Mouse (Mus musculus) intestine, embryonic 14.5 days (tissue): ENCODE measurements at regions not wholly inside any gene's neighbourhood (a gene's known extent, or its start where the extent isn't known, plus 50 kb on each side); places are given as distances from the start of the nearest gene placed in this dataset.

Experiments
- ATAC-seq: fragments of 200-750 bp; cut with Nextera tagmentation; replicated peaks from 2 replicates; pipeline ENCODE4 v1.8.0; 2017; ENCODE audit warnings: low read depth, moderate number of reproducible peaks, moderate TSS enrichment, moderate library complexity; ENCODE audit not compliant: low FRiP score, low TSS enrichment
- DNase-seq: peaks from one replicate; pipeline ENCODE4 v3.0.0-alpha.2; 2018; ENCODE audit warnings: low spot score
- H3K27ac ChIP-seq: fragments of 300-500 bp; sonication (generic); 2 replicates; pipeline ENCODE4 v1.5.1; 2014; ENCODE audit warnings: low read depth, mild to moderate bottlenecking, control low read depth
- H3K27me3 ChIP-seq: fragments of 300-500 bp; sonication (generic); replicated peaks from 2 replicates; pipeline ENCODE4 v1.6.1; 2014; ENCODE audit warnings: low read length, control low read depth; ENCODE audit not compliant: control insufficient read depth, insufficient read depth
- H3K36me3 ChIP-seq: fragments of 300-500 bp; sonication (generic); 2 replicates; pipeline ENCODE4 v1.6.1; 2014; ENCODE audit warnings: low read length, control low read depth; ENCODE audit not compliant: control insufficient read depth, insufficient read depth
- H3K4me1 ChIP-seq: fragments of 300-500 bp; sonication (generic); replicated peaks from 2 replicates; pipeline ENCODE4 v1.6.1; 2014; ENCODE audit warnings: low read length, control low read depth, mixed read lengths; ENCODE audit not compliant: control insufficient read depth, insufficient read depth
- H3K4me2 ChIP-seq: fragments of 300-500 bp; sonication (generic); 2 replicates; pipeline ENCODE4 v1.6.1; 2014; ENCODE audit warnings: low read length
- H3K4me3 ChIP-seq: fragments of 300-500 bp; sonication (generic); 2 replicates; pipeline ENCODE4 v1.5.1; 2014; ENCODE audit warnings: low read depth, low read length, control low read depth, mixed read lengths
- H3K9ac ChIP-seq: fragments of 300-500 bp; sonication (generic); 2 replicates; pipeline ENCODE4 v1.6.1; 2014; ENCODE audit warnings: mild to moderate bottlenecking, low read length
- H3K9me3 ChIP-seq: fragments of 300-500 bp; sonication (generic); 2 replicates; pipeline ENCODE4 v1.6.1; 2016; ENCODE audit warnings: low read length, control low read depth; ENCODE audit not compliant: control insufficient read depth
- WGBS: fragments of 180-500 bp; shearing (Covaris S2); extraction: QIAGEN DNeasy Blood & Tissue Kit; methylation state at CpG from one replicate; pipeline ENCODE4 v1.1.7; 2014; 5-methylcytosine and 5-hydroxymethylcytosine counted together

DNA sequence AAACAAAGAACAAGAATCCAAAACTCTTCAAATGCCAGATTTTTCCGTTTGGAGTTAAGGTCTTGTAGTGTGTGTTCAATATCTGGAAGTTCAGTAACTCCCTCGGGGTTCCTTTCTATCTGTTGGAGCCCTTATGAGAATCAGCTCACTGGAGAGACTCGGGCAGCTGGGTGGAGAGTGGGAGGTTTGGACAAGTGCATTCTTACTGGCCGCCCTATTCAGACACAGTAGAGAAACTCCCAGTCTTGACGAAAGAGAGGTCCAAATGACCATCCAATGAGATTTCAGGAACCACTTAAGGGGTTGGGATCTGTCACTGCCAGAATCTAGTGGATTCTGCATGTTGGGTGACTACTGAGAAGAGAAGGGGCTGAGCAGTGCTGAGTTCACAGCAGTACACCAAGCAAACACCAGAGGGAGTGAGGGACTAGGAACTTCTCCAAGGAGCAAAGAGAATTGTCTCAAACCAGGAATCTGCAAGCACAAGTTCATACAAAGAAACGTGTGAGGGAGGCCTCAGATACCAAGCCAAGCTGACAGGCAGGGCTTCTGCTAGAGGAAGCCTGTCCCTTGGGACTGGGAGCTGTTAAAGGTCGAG is 310.0 kb upstream of the Magi2 start:
- Histone ChIP-seq H3K9me3 (no peaks in the 10 kb centered on the region), H3K36me3 (no peaks in the 10 kb centered on the region), H3K4me3 (no peak overlapping the region), H3K4me2 (no peak overlapping the region), H3K4me1 (no peaks in the 10 kb centered on the region), H3K9ac (no peak overlapping the region), H3K27me3 (no peaks in the 10 kb centered on the region), H3K27ac (no peak overlapping the region)
- ATAC-seq, result no peak
- 43% methylated on average over 7 of the region's 7 CpGs for WGBS
- peak; percentile 61 for DNase-seq

DNA sequence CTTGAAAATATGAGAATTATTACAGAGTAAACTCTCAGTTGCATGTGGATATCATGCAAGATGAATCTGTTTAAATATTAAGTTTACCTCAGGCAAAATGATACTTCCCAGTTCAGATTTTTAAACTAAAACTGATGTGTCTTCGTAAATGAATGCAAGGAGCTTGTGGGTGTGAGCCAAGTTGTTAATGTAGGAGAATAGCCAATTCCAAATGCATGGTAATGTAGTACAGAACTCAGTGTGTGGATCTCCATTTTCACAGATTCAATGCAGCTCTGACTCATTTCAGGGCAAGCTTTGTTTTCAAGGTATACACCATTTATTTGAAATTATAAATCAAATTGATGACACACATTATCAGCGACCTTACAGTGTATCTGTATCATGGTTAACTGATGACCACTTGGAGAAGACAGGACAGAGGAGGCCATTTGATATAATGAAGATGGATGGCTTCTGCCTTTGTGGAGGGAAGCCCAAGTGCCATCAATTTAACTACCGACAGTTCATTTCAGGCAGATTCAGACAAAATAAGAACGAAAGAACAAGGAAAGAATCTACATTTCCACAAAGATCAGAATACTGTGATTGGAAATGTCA is 272.9 kb upstream of the Magi2 start:
- no peaks in the 10 kb centered on the region for H3K9me3 ChIP-seq
- DNase-seq (no peak), ATAC-seq (no peak)
- no peak overlapping the region for H3K9ac ChIP-seq
- no peak overlapping the region for H3K4me2 ChIP-seq
- H3K36me3 ChIP-seq, result no peaks in the 10 kb centered on the region
- H3K27ac ChIP-seq, result no peak overlapping the region
- no peak overlapping the region for H3K4me3 ChIP-seq
- H3K4me1 ChIP-seq, result no peaks in the 10 kb centered on the region
- 60% methylated on average over 4 of the region's 4 CpGs for WGBS
- H3K27me3 ChIP-seq, result no peaks in the 10 kb centered on the region
